Mouse (Mus musculus): ENCODE data around the gene Tmprss15. TPM values are rescaled to one million over a fixed set of nuclear protein-coding genes. Genes with fewer than 3 reads are reported as not detected.

The Tmprss15 gene
- total and polyA plus RNA-seq, 3 experiments, result not detected

GRCm38 (mm10) chr16:79086550-79086949 is 4.3 kb downstream of the Tmprss15 start:
- Histone ChIP-seq H3K4me1 (ENCODE audit: control insufficient read depth, insufficient read depth, low read length) (no peaks in the 10 kb centered on the region), H3K4me3 (no peak overlapping the region), H3K27ac (no peak overlapping the region), H3K27me3 (ENCODE audit: control insufficient read depth, insufficient read depth, low read length) (no peaks in the 10 kb centered on the region), H3K79me2 (replicated peaks; ENCODE audit: control insufficient read depth, insufficient read depth, low read length) (no peaks in the 10 kb centered on the region), H3K9ac (ENCODE audit: low read depth, low read length) (no peak overlapping the region), H3K36me3 (ENCODE audit: control insufficient read depth, insufficient read depth, low read length) (no peaks in the 10 kb centered on the region)
- no peak for DNase-seq
- 78% methylated on average over 6 of the region's 6 CpGs for WGBS
- TF ChIP-seq EP300 (IDR thresholded peaks at IDR 0.05; ENCODE audit: insufficient read depth, low read depth, low read length), result no peak
- no peak for TF ChIP-seq CTCF (IDR thresholded peaks at IDR 0.05)
- no peak for TF ChIP-seq POLR2A (IDR thresholded peaks at IDR 0.05; ENCODE audit: insufficient read depth, low read depth, low read length)
- intact Hi-C loops (cut with DNase I), result no loop called here

- no peak for TF ChIP-seq EP300 (IDR thresholded peaks at IDR 0.05; ENCODE audit: insufficient read depth, low read depth, low read length)
- no peak for TF ChIP-seq CTCF (IDR thresholded peaks at IDR 0.05)
- TF ChIP-seq POLR2A (IDR thresholded peaks at IDR 0.05; ENCODE audit: insufficient read depth, low read depth, low read length), result no peak
- Histone ChIP-seq H3K27me3 (ENCODE audit: control insufficient read depth, insufficient read depth, low read length) (no peaks in the 10 kb centered on the region), H3K9ac (ENCODE audit: low read depth, low read length) (no peak overlapping the region), H3K79me2 (replicated peaks; ENCODE audit: control insufficient read depth, insufficient read depth, low read length) (no peaks in the 10 kb centered on the region), H3K4me1 (ENCODE audit: control insufficient read depth, insufficient read depth, low read length) (no peaks in the 10 kb centered on the region), H3K36me3 (ENCODE audit: control insufficient read depth, insufficient read depth, low read length) (no peaks in the 10 kb centered on the region), H3K27ac (no peak overlapping the region), H3K4me3 (no peak overlapping the region)
- intact Hi-C loops (cut with DNase I), result no loop called here
- 90% methylated on average over 1 of the region's 1 CpGs for WGBS
- no peak for DNase-seq
These were observed 27.0 kb downstream of the Tmprss15 start for GRCm38 (mm10) chr16:79063848-79064247.

- no peak overlapping the region for H3K27ac ChIP-seq
- DNase-seq, result no peak
- intact Hi-C loops (cut with DNase I), result loop anchor here (5.0 kb wide), 1 partner anchor 92 kb away; no protein-coding TSS in a partner anchor
- no peak overlapping the region for H3K9ac ChIP-seq (ENCODE audit: low read depth, low read length)
- no peaks in the 10 kb centered on the region for H3K27me3 ChIP-seq (ENCODE audit: control insufficient read depth, insufficient read depth, low read length)
- H3K79me2 ChIP-seq (replicated peaks; ENCODE audit: control insufficient read depth, insufficient read depth, low read length), result no peaks in the 10 kb centered on the region
- 58% methylated on average over 12 of the region's 12 CpGs for WGBS
- no peaks in the 10 kb centered on the region for H3K4me1 ChIP-seq (ENCODE audit: control insufficient read depth, insufficient read depth, low read length)
- TF ChIP-seq CTCF (IDR thresholded peaks at IDR 0.05) (peak; percentile 49), EP300 (IDR thresholded peaks at IDR 0.05; ENCODE audit: insufficient read depth, low read depth, low read length) (no peak), POLR2A (IDR thresholded peaks at IDR 0.05; ENCODE audit: insufficient read depth, low read depth, low read length) (no peak)
- no peak overlapping the region for H3K4me3 ChIP-seq
- no peaks in the 10 kb centered on the region for H3K36me3 ChIP-seq (ENCODE audit: control insufficient read depth, insufficient read depth, low read length)
These were observed 31.9 kb downstream of the Tmprss15 start for GRCm38 (mm10) chr16:79058775-79059558.

- no peak for DNase-seq
- no peaks in the 10 kb centered on the region for H3K79me2 ChIP-seq (replicated peaks; ENCODE audit: control insufficient read depth, insufficient read depth, low read length)
- TF ChIP-seq CTCF (IDR thresholded peaks at IDR 0.05) (no peak), EP300 (IDR thresholded peaks at IDR 0.05; ENCODE audit: insufficient read depth, low read depth, low read length) (no peak), POLR2A (IDR thresholded peaks at IDR 0.05; ENCODE audit: insufficient read depth, low read depth, low read length) (no peak)
- no peak overlapping the region for H3K4me3 ChIP-seq
- 82% methylated on average over 2 of the region's 2 CpGs for WGBS
- no peaks in the 10 kb centered on the region for H3K4me1 ChIP-seq (ENCODE audit: control insufficient read depth, insufficient read depth, low read length)
- intact Hi-C loops (cut with DNase I), result no loop called here
- H3K27me3 ChIP-seq (ENCODE audit: control insufficient read depth, insufficient read depth, low read length), result no peaks in the 10 kb centered on the region
- H3K9ac ChIP-seq (ENCODE audit: low read depth, low read length), result no peak overlapping the region
- no peaks in the 10 kb centered on the region for H3K36me3 ChIP-seq (ENCODE audit: control insufficient read depth, insufficient read depth, low read length)
- H3K27ac ChIP-seq, result no peak overlapping the region
These were observed 58.3 kb downstream of the Tmprss15 start for GRCm38 (mm10) chr16:79032593-79032992.

- no peak for DNase-seq
- H3K4me3 ChIP-seq, result no peak overlapping the region
- H3K4me1 ChIP-seq (ENCODE audit: control insufficient read depth, insufficient read depth, low read length), result no peaks in the 10 kb centered on the region
- TF ChIP-seq EP300 (IDR thresholded peaks at IDR 0.05; ENCODE audit: insufficient read depth, low read depth, low read length) (no peak), CTCF (IDR thresholded peaks at IDR 0.05) (no peak), POLR2A (IDR thresholded peaks at IDR 0.05; ENCODE audit: insufficient read depth, low read depth, low read length) (no peak)
- no peaks in the 10 kb centered on the region for H3K27me3 ChIP-seq (ENCODE audit: control insufficient read depth, insufficient read depth, low read length)
- H3K36me3 ChIP-seq (ENCODE audit: control insufficient read depth, insufficient read depth, low read length), result no peaks in the 10 kb centered on the region
- intact Hi-C loops (cut with DNase I), result no loop called here
- H3K79me2 ChIP-seq (replicated peaks; ENCODE audit: control insufficient read depth, insufficient read depth, low read length), result no peaks in the 10 kb centered on the region
- 54% methylated on average over 2 of the region's 2 CpGs for WGBS
- no peak overlapping the region for H3K9ac ChIP-seq (ENCODE audit: low read depth, low read length)
- no peak overlapping the region for H3K27ac ChIP-seq
These were observed 88.1 kb downstream of the Tmprss15 start for GRCm38 (mm10) chr16:79002812-79003211.

- no peak for TF ChIP-seq CTCF (IDR thresholded peaks at IDR 0.05)
- TF ChIP-seq POLR2A (IDR thresholded peaks at IDR 0.05; ENCODE audit: insufficient read depth, low read depth, low read length), result no peak
- Histone ChIP-seq H3K27me3 (ENCODE audit: control insufficient read depth, insufficient read depth, low read length) (no peaks in the 10 kb centered on the region), H3K36me3 (ENCODE audit: control insufficient read depth, insufficient read depth, low read length) (no peaks in the 10 kb centered on the region), H3K9ac (ENCODE audit: low read depth, low read length) (no peak overlapping the region), H3K4me1 (ENCODE audit: control insufficient read depth, insufficient read depth, low read length) (no peaks in the 10 kb centered on the region), H3K4me3 (no peak overlapping the region), H3K79me2 (replicated peaks; ENCODE audit: control insufficient read depth, insufficient read depth, low read length) (no peaks in the 10 kb centered on the region), H3K27ac (no peak overlapping the region)
- DNase-seq, result no peak
- 79% methylated on average over 9 of the region's 9 CpGs for WGBS
- intact Hi-C loops (cut with DNase I), result no loop called here
These were observed 89.2 kb downstream of the Tmprss15 start for GRCm38 (mm10) chr16:79001679-79002078.
